ENCODE assay signal across 8 mouse cellular contexts in genomic region chr15:97849116-97849911, GRCm38 (mm10). TPM values are rescaled to one million over a fixed set of nuclear protein-coding genes. Genes with fewer than 3 reads are reported as not detected.
A peak's percentile ranks its signal among the peaks of the same experiment; 100 is the strongest.
DNase-seq lines count a peak whose midpoint lies in the region; ATAC-seq and TF ChIP-seq lines count a peak whose summit lies in the region.

No protein-coding gene starts in this region.

- no peaks in the 10 kb centered on the region for H3K27me3 ChIP-seq in ES-Bruce4 (ENCODE audit: control insufficient read depth, insufficient read depth, low read length, poor library complexity, severe bottlenecking)
- no peaks in the 10 kb centered on the region for H3K27me3 ChIP-seq in forebrain, embryonic 12.5 days
- no peaks in the 10 kb centered on the region for H3K27me3 ChIP-seq in heart, postnatal 0 days (ENCODE audit: control insufficient read depth, insufficient read depth, low read length)
- no peaks in the 10 kb centered on the region for H3K27me3 ChIP-seq in liver, embryonic 14.5 days (ENCODE audit: control insufficient read depth, insufficient read depth, low read length)
- no peaks in the 10 kb centered on the region for H3K27me3 ChIP-seq in stomach, postnatal 0 days (ENCODE audit: control insufficient read depth, insufficient read depth, low read length)

- 5% methylated on average over 19 of the region's 19 CpGs for WGBS in forebrain, embryonic 12.5 days
- WGBS in heart, postnatal 0 days = 6% methylated on average over 19 of the region's 19 CpGs
- 5% methylated on average over 19 of the region's 19 CpGs for WGBS in liver, embryonic 14.5 days (ENCODE audit: insufficient replicate concordance)
- WGBS in stomach, postnatal 0 days = 4% methylated on average over 19 of the region's 19 CpGs

- no peak for TF ChIP-seq POLR2A in ES-Bruce4 (IDR thresholded peaks at IDR 0.05; ENCODE audit: insufficient read depth, low read length)

- ATAC-seq in forebrain, embryonic 12.5 days (ENCODE audit: low FRiP score) = peak; percentile 76
- ATAC-seq in heart, postnatal 0 days (ENCODE audit: insufficient read depth, low read depth) = peak; percentile 81
- peak; percentile 47 for ATAC-seq in liver, embryonic 14.5 days (ENCODE audit: insufficient read depth)
- peak; percentile 77 for ATAC-seq in stomach, postnatal 0 days (ENCODE audit: low FRiP score, low TSS enrichment)

- TF ChIP-seq EP300 in ES-Bruce4 (IDR thresholded peaks at IDR 0.05; ENCODE audit: insufficient read depth, low read depth, low read length) = no peak
- TF ChIP-seq EP300 in heart, postnatal 0 days (IDR thresholded peaks at IDR 0.05; ENCODE audit: low read depth) = no peak
- TF ChIP-seq EP300 in liver, embryonic 14.5 days (IDR thresholded peaks at IDR 0.05; ENCODE audit: low read depth) = no peak
- no peak for TF ChIP-seq EP300 in stomach, postnatal 0 days (optimal IDR thresholded peaks at IDR 0.05)

- DNase-seq in c-Kit-positive CD71-positive TER-119-negative erythroid progenitor cells, embryonic 14.5 days (ENCODE audit: low read depth) = peak; percentile 96
- peak; percentile 78 for DNase-seq in heart, postnatal 0 days (ENCODE audit: low spot score)
- peak; percentile 91 to 92 for DNase-seq in kidney, postnatal 36 days
- DNase-seq in liver, embryonic 14.5 days (ENCODE audit: low read depth in 3 of 3, low spot score in 3 of 3) = peak; percentile 82 to 86 (median 83)
- peak; percentile 87 for DNase-seq in neural tube, embryonic 10.5 days (ENCODE audit: extremely low spot score, low spot score)
- DNase-seq in stomach, postnatal 0 days (ENCODE audit: low spot score) = peak; percentile 81

- H3K9me3 ChIP-seq in ES-Bruce4 (replicated peaks; ENCODE audit: control insufficient read depth, insufficient read depth, low read length, poor library complexity, severe bottlenecking) = no peaks in the 10 kb centered on the region
- no peaks in the 10 kb centered on the region for H3K9me3 ChIP-seq in forebrain, embryonic 12.5 days
- no peaks in the 10 kb centered on the region for H3K9me3 ChIP-seq in heart, postnatal 0 days (replicated peaks; ENCODE audit: control insufficient read depth, low read length)
- no peaks in the 10 kb centered on the region for H3K9me3 ChIP-seq in liver, embryonic 14.5 days (ENCODE audit: control insufficient read depth, low read length)
- H3K9me3 ChIP-seq in stomach, postnatal 0 days (ENCODE audit: control insufficient read depth, low read length) = no peaks in the 10 kb centered on the region

- no peaks in the 10 kb centered on the region for H3K36me3 ChIP-seq in ES-Bruce4 (ENCODE audit: control insufficient read depth, insufficient read depth, low read length, poor library complexity, severe bottlenecking)
- no peaks in the 10 kb centered on the region for H3K36me3 ChIP-seq in forebrain, embryonic 12.5 days (replicated peaks)
- no peaks in the 10 kb centered on the region for H3K36me3 ChIP-seq in heart, postnatal 0 days (replicated peaks; ENCODE audit: control insufficient read depth, insufficient read depth, low read length)
- H3K36me3 ChIP-seq in liver, embryonic 14.5 days (replicated peaks; ENCODE audit: control insufficient read depth, insufficient read depth, low read depth) = no peaks in the 10 kb centered on the region
- H3K36me3 ChIP-seq in stomach, postnatal 0 days (ENCODE audit: control insufficient read depth, insufficient read depth, low read length) = no peaks in the 10 kb centered on the region

- peak overlapping the region; percentile 59 for H3K4me2 ChIP-seq in forebrain, embryonic 12.5 days
- peak overlapping the region; percentile 63 for H3K4me2 ChIP-seq in heart, postnatal 0 days (ENCODE audit: low read depth, low read length)
- H3K4me2 ChIP-seq in liver, embryonic 14.5 days (ENCODE audit: low read depth) = peak overlapping the region; percentile 85
- peak overlapping the region; percentile 56 for H3K4me2 ChIP-seq in stomach, postnatal 0 days (replicated peaks; ENCODE audit: low read depth)

- H3K9ac ChIP-seq in ES-Bruce4 (ENCODE audit: low read depth, poor library complexity, severe bottlenecking) = peak overlapping the region; percentile 17; the same call in 1 of the 2 replicates
- H3K9ac ChIP-seq in forebrain, embryonic 12.5 days = peak overlapping the region; percentile 41; the same call in 1 of the 2 replicates
- peak overlapping the region; percentile 33; the same call in 1 of the 2 replicates for H3K9ac ChIP-seq in heart, postnatal 0 days (replicated peaks; ENCODE audit: low read depth, low read length)
- H3K9ac ChIP-seq in liver, embryonic 14.5 days (replicated peaks) = peak overlapping the region; percentile 63
- peak overlapping the region; percentile 39; the same call in 1 of the 2 replicates for H3K9ac ChIP-seq in stomach, postnatal 0 days (ENCODE audit: low read length)

- H3K27ac ChIP-seq in ES-Bruce4 (ENCODE audit: insufficient read depth, low read length) = no peak overlapping the region
- 0 out of 2 replicates have a peak overlapping the region, but pooled peaks have one; percentile 19 for H3K27ac ChIP-seq in forebrain, embryonic 12.5 days
- H3K27ac ChIP-seq in heart, postnatal 0 days (ENCODE audit: low read depth) = 0 out of 2 replicates have a peak overlapping the region, but pooled peaks have one; percentile 5
- H3K27ac ChIP-seq in liver, embryonic 14.5 days = peak overlapping the region; percentile 66
- H3K27ac ChIP-seq in stomach, postnatal 0 days (replicated peaks) = peak overlapping the region; percentile 53; the same call in 1 of the 2 replicates

- H3K4me3 ChIP-seq in ES-Bruce4 (ENCODE audit: low read depth, low read length) = peak overlapping the region; percentile 43
- peak overlapping the region; percentile 32 for H3K4me3 ChIP-seq in forebrain, embryonic 12.5 days (replicated peaks)
- H3K4me3 ChIP-seq in heart, postnatal 0 days (ENCODE audit: low read depth, low read length) = peak overlapping the region; percentile 22
- peak overlapping the region; percentile 55 to 78 for H3K4me3 ChIP-seq in liver, embryonic 14.5 days (ENCODE audit: insufficient read depth in 1 of 2, low read depth in 2 of 2, low read length in 2 of 2)
- peak overlapping the region; percentile 18; the same call in 1 of the 2 replicates for H3K4me3 ChIP-seq in stomach, postnatal 0 days (ENCODE audit: low read depth, low read length)

- H3K4me1 ChIP-seq in ES-Bruce4 (ENCODE audit: control insufficient read depth, insufficient read depth, low read length) = no peaks in the 10 kb centered on the region
- H3K4me1 ChIP-seq in forebrain, embryonic 12.5 days = 0 out of 2 replicates have a peak, but pooled peaks cover 5% of the 10 kb centered on the region
- no peaks in the 10 kb centered on the region for H3K4me1 ChIP-seq in heart, postnatal 0 days (ENCODE audit: control insufficient read depth, insufficient read depth)
- H3K4me1 ChIP-seq in liver, embryonic 14.5 days (replicated peaks; ENCODE audit: control insufficient read depth in 2 of 2, insufficient read depth in 2 of 2, low read length in 1 of 2) = peaks cover 44 to 64% of the 10 kb centered on the region in 2 experiments
- H3K4me1 ChIP-seq in stomach, postnatal 0 days (replicated peaks; ENCODE audit: control insufficient read depth, insufficient read depth) = no peaks in the 10 kb centered on the region

- TF ChIP-seq CTCF in ES-Bruce4 (IDR thresholded peaks at IDR 0.05; ENCODE audit: low read depth, low read length) = peak; percentile 51
- peak; percentile 86 for TF ChIP-seq CTCF in heart, postnatal 0 days (IDR thresholded peaks at IDR 0.05; ENCODE audit: low read depth)
- peak; percentile 93 for TF ChIP-seq CTCF in liver, embryonic 14.5 days (IDR thresholded peaks at IDR 0.05; ENCODE audit: low read depth)
- peak; percentile 88 for TF ChIP-seq CTCF in stomach, postnatal 0 days (IDR thresholded peaks at IDR 0.05; ENCODE audit: low read depth)

RNA-seq across cellular contexts. Expression of gene Hdac7, which starts 5.0 kb away (rescaled TPM):
- polyA plus RNA-seq in ES-Bruce4 (2011; ENCODE audit: insufficient read depth, insufficient read length, low read depth, missing spikeins) = 14.4 and 16.9 TPM in 2 replicates
- polyA plus RNA-seq in forebrain, embryonic 12.5 days (2016; fragmentation: Nextera tagmentation; extraction: Ambion mirVana) = 23.7 and 24.1 TPM in 2 replicates
- 34.4 and 36.9 TPM in 2 replicates for total RNA-seq in heart, postnatal 0 days (2014; rRNA removed; ENCODE audit: low replicate concordance)
- polyA plus RNA-seq in heart, postnatal 0 days (2015; fragmentation: Nextera tagmentation; extraction: Ambion mirVana) = 15.6 TPM in 2 replicates
- 8.6 and 11.3 TPM in 2 replicates for polyA plus RNA-seq in liver, embryonic 14.5 days (2012; rRNA removed)
- polyA plus RNA-seq in liver, embryonic 14.5 days (2014; fragmentation: Nextera tagmentation; extraction: Ambion mirVana) = 4.7 and 6.6 TPM in 2 replicates
- 8.0 and 9.4 TPM in 2 replicates for polyA plus RNA-seq in stomach, postnatal 0 days (2015; fragmentation: Nextera tagmentation; extraction: Ambion mirVana)
